Mouse (Mus musculus): ENCODE results near the gene Mrpl55. TPM values are rescaled to one million over a fixed set of nuclear protein-coding genes. Genes with fewer than 3 reads are reported as not detected.
A peak's percentile ranks its signal among the peaks of the same experiment; 100 is the strongest.

The Mrpl55 gene
- total and polyA plus RNA-seq, 2 experiments: 25.1 to 37.7 TPM

GRCm38 (mm10) chr11:59183821-59184220, 18.5 kb upstream of the Mrpl55 start:
- peak overlapping the region; percentile 30 for H3K27ac ChIP-seq (replicated peaks; ENCODE audit: insufficient read depth, low read depth, low read length)
- TF ChIP-seq POLR2A (IDR thresholded peaks at IDR 0.05; ENCODE audit: extremely low read depth, insufficient read depth, low read length) (no peak), CTCF (IDR thresholded peaks at IDR 0.05; ENCODE audit: low read depth, low read length) (peak; percentile 77)
- H3K27me3 ChIP-seq (ENCODE audit: control insufficient read depth, insufficient read depth, low read length): no peaks in the 10 kb centered on the region
- H3K4me3 ChIP-seq (ENCODE audit: insufficient read depth, low read depth, low read length): no peak overlapping the region
- no peak for DNase-seq (ENCODE audit: extremely low read depth, low read depth, low spot score)
- H3K79me2 ChIP-seq (ENCODE audit: control insufficient read depth, insufficient read depth, low read length): no peaks in the 10 kb centered on the region
- WGBS: 48% methylated on average over 3 of the region's 3 CpGs
- no peaks in the 10 kb centered on the region; the same call in 1 of the 2 replicates for H3K36me3 ChIP-seq (ENCODE audit: control insufficient read depth, insufficient read depth, low read length)
- H3K4me1 ChIP-seq (ENCODE audit: control insufficient read depth, insufficient read depth, low read length): no peaks in the 10 kb centered on the region
- H3K9ac ChIP-seq (ENCODE audit: low read depth, low read length): no peak overlapping the region

GRCm38 (mm10) chr11:59185490-59185889, 16.8 kb upstream of the Mrpl55 start:
- no peak overlapping the region for H3K4me3 ChIP-seq (ENCODE audit: insufficient read depth, low read depth, low read length)
- no peak overlapping the region for H3K9ac ChIP-seq (ENCODE audit: low read depth, low read length)
- H3K4me1 ChIP-seq (ENCODE audit: control insufficient read depth, insufficient read depth, low read length): peaks cover 2% of the 10 kb centered on the region; the same call in 1 of the 2 replicates
- no peaks in the 10 kb centered on the region for H3K27me3 ChIP-seq (ENCODE audit: control insufficient read depth, insufficient read depth, low read length)
- H3K79me2 ChIP-seq (ENCODE audit: control insufficient read depth, insufficient read depth, low read length): peaks cover 11% of the 10 kb centered on the region; the same call in 1 of the 2 replicates
- no peak for DNase-seq (ENCODE audit: extremely low read depth, low read depth, low spot score)
- WGBS: 90% methylated on average over 5 of the region's 5 CpGs
- H3K36me3 ChIP-seq (ENCODE audit: control insufficient read depth, insufficient read depth, low read length): no peaks in the 10 kb centered on the region; the same call in 1 of the 2 replicates
- no peak overlapping the region for H3K27ac ChIP-seq (replicated peaks; ENCODE audit: insufficient read depth, low read depth, low read length)
- TF ChIP-seq POLR2A (IDR thresholded peaks at IDR 0.05; ENCODE audit: extremely low read depth, insufficient read depth, low read length) (no peak), CTCF (IDR thresholded peaks at IDR 0.05; ENCODE audit: low read depth, low read length) (no peak)

GRCm38 (mm10) chr11:59187706-59188105, 14.6 kb upstream of the Mrpl55 start:
- no peaks in the 10 kb centered on the region for H3K27me3 ChIP-seq (ENCODE audit: control insufficient read depth, insufficient read depth, low read length)
- H3K4me1 ChIP-seq (ENCODE audit: control insufficient read depth, insufficient read depth, low read length): peaks cover 4% of the 10 kb centered on the region; the same call in 1 of the 2 replicates
- no peaks in the 10 kb centered on the region; the same call in 1 of the 2 replicates for H3K36me3 ChIP-seq (ENCODE audit: control insufficient read depth, insufficient read depth, low read length)
- peaks cover 11% of the 10 kb centered on the region; the same call in 1 of the 2 replicates for H3K79me2 ChIP-seq (ENCODE audit: control insufficient read depth, insufficient read depth, low read length)
- TF ChIP-seq CTCF (IDR thresholded peaks at IDR 0.05; ENCODE audit: low read depth, low read length) (no peak), POLR2A (IDR thresholded peaks at IDR 0.05; ENCODE audit: extremely low read depth, insufficient read depth, low read length) (no peak)
- no peak overlapping the region for H3K9ac ChIP-seq (ENCODE audit: low read depth, low read length)
- no peak overlapping the region for H3K27ac ChIP-seq (replicated peaks; ENCODE audit: insufficient read depth, low read depth, low read length)
- DNase-seq (ENCODE audit: extremely low read depth, low read depth, low spot score): no peak
- 56% methylated on average over 6 of the region's 6 CpGs for WGBS
- no peak overlapping the region for H3K4me3 ChIP-seq (ENCODE audit: insufficient read depth, low read depth, low read length)

GRCm38 (mm10) chr11:59191231-59192058, 10.8 kb upstream of the Mrpl55 start:
- Histone ChIP-seq H3K4me1 (ENCODE audit: control insufficient read depth, insufficient read depth, low read length) (peaks cover 4% of the 10 kb centered on the region; the same call in 1 of the 2 replicates), H3K9ac (ENCODE audit: low read depth, low read length) (peak overlapping the region; percentile 76), H3K36me3 (ENCODE audit: control insufficient read depth, insufficient read depth, low read length) (no peaks in the 10 kb centered on the region), H3K27ac (replicated peaks; ENCODE audit: insufficient read depth, low read depth, low read length) (peak overlapping the region; percentile 61), H3K79me2 (ENCODE audit: control insufficient read depth, insufficient read depth, low read length) (peaks cover 11% of the 10 kb centered on the region; the same call in 1 of the 2 replicates), H3K4me3 (ENCODE audit: insufficient read depth, low read depth, low read length) (peak overlapping the region; percentile 64), H3K27me3 (ENCODE audit: control insufficient read depth, insufficient read depth, low read length) (no peaks in the 10 kb centered on the region)
- TF ChIP-seq CTCF (IDR thresholded peaks at IDR 0.05; ENCODE audit: low read depth, low read length): no peak
- TF ChIP-seq POLR2A (IDR thresholded peaks at IDR 0.05; ENCODE audit: extremely low read depth, insufficient read depth, low read length): peak; percentile 69; the same call in 1 of the 2 replicates
- DNase-seq (ENCODE audit: extremely low read depth, low read depth, low spot score): peak; percentile 87
- WGBS: under 1% methylated on average over 58 of the region's 59 CpGs

GRCm38 (mm10) chr11:59192059-59192386, 10.3 kb upstream of the Mrpl55 start, which contains the start of gene Guk1:
Gene Guk1, minus strand, starts transcription at chr11:59192212.
- 7% methylated on average over 16 of the region's 16 CpGs for WGBS
- H3K9ac ChIP-seq (ENCODE audit: low read depth, low read length): peak within 1 kb of the TSS; percentile 76
- no peak for TF ChIP-seq POLR2A (IDR thresholded peaks at IDR 0.05; ENCODE audit: extremely low read depth, insufficient read depth, low read length)
- TF ChIP-seq CTCF (IDR thresholded peaks at IDR 0.05; ENCODE audit: low read depth, low read length): no peak

More at GRCm38 (mm10) chr11:59192059-59192386, 10.3 kb upstream of the Mrpl55 start, which contains the start of gene Guk1:
- H3K27ac ChIP-seq (replicated peaks; ENCODE audit: insufficient read depth, low read depth, low read length): peak within 1 kb of the TSS; percentile 61
- H3K79me2 ChIP-seq (ENCODE audit: control insufficient read depth, insufficient read depth, low read length): peaks cover 11% of the 10 kb centered on the region; the same call in 1 of the 2 replicates
- peak within 1 kb of the TSS; percentile 64 for H3K4me3 ChIP-seq (ENCODE audit: insufficient read depth, low read depth, low read length)
- H3K4me1 ChIP-seq (ENCODE audit: control insufficient read depth, insufficient read depth, low read length): peaks cover 4% of the 10 kb centered on the region; the same call in 1 of the 2 replicates
- H3K27me3 ChIP-seq (ENCODE audit: control insufficient read depth, insufficient read depth, low read length): no peaks in the 10 kb centered on the region
- H3K36me3 ChIP-seq (ENCODE audit: control insufficient read depth, insufficient read depth, low read length): no peaks in the 10 kb centered on the region
- no peak for DNase-seq (ENCODE audit: extremely low read depth, low read depth, low spot score)

Data from liver, adult 2 months (tissue).